Mouse (Mus musculus) bone marrow macrophage, adult 2 months (primary cell): ENCODE measurements at regions not wholly inside any gene's neighbourhood (a gene's known extent, or its start where the extent isn't known, plus 50 kb on each side); places are given as distances from the start of the nearest gene placed in this dataset.
A peak's percentile ranks its signal among the peaks of the same experiment; 100 is the strongest.

Experiments
- H3K27ac ChIP-seq: 2 replicates; pipeline ENCODE4 v1.5.1; 2012; ENCODE audit warnings: low read depth, low read length; ENCODE audit not compliant: insufficient read depth
- H3K4me1 ChIP-seq: 2 replicates; pipeline ENCODE4 v1.6.1; 2012; ENCODE audit warnings: low read length; ENCODE audit not compliant: control insufficient read depth, insufficient read depth
- H3K4me3 ChIP-seq: 2 replicates; pipeline ENCODE4 v1.5.1; 2012; ENCODE audit warnings: mild to moderate bottlenecking, low read length, moderate library complexity; ENCODE audit not compliant: insufficient read depth
- CTCF ChIP-seq: IDR thresholded peaks from 2 replicates; pipeline ENCODE4 v1.5.1; 2012; ENCODE audit warnings: low read depth, mild to moderate bottlenecking, low read length, moderate library complexity
- POLR2A ChIP-seq: IDR thresholded peaks from 2 replicates; pipeline ENCODE4 v1.6.1; 2012; ENCODE audit warnings: mild to moderate bottlenecking, low read depth, low read length, borderline replicate concordance

DNA sequence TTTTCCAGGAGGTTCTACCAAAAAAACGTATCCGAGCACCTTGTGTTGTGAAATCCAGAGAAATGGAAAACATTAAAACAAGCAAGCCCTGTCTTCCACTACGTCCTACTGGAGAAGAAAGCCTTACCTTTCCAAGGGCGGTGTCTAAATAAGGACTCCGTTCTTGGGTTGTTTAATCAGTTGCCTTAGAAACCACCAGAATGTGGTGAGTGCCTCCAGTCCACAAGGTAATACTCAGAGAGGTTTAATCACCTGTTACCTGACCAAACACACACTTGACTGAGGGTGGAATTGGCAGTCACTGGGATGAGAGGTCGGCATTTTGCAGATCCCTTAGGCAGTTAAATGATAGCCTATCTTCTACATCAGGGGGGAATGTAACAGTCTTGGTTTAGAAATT lies 209.6 kb upstream of the Atp2b1 start:
- H3K4me3 ChIP-seq = no peak overlapping the region
- no peak for TF ChIP-seq CTCF
- no peak for TF ChIP-seq POLR2A
- H3K27ac ChIP-seq = no peak overlapping the region
- H3K4me1 ChIP-seq = no peaks in the 10 kb centered on the region

DNA sequence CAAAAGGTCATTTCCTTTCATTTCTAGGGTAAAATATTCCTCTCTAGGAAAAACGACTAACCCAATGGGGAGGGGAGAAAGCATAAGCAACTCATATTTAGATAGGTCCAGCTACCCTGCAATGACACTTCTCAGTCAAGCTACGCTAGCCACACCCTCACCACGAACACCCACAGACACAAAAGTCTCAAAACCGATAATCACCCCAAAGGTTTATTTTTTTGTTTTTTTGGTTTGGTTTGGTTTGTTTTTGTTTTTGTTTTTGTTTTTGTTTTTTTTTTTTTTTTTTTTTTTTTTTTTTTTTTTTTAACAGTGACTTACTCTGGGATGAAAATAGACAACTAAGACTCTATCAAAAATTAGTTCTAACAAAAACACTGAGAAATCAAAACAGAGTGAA lies 196.3 kb upstream of the Atp2b1 start:
- Histone ChIP-seq H3K4me3 (no peak overlapping the region), H3K4me1 (0 out of 2 replicates have a peak, but pooled peaks cover 2% of the 10 kb centered on the region), H3K27ac (no peak overlapping the region)
- TF ChIP-seq CTCF = no peak
- TF ChIP-seq POLR2A = no peak

GRCm38 (mm10) chr10:98718706-98719105 lies 195.5 kb upstream of the Atp2b1 start:
- Histone ChIP-seq H3K4me3 (no peak overlapping the region), H3K4me1 (0 out of 2 replicates have a peak, but pooled peaks cover 2% of the 10 kb centered on the region), H3K27ac (no peak overlapping the region)
- TF ChIP-seq CTCF (no peak), POLR2A (no peak)

GRCm38 (mm10) chr10:98720256-98721005 lies 193.8 kb upstream of the Atp2b1 start:
- H3K27ac ChIP-seq = no peak overlapping the region
- H3K4me3 ChIP-seq = no peak overlapping the region
- peaks cover 5% of the 10 kb centered on the region for H3K4me1 ChIP-seq
- TF ChIP-seq POLR2A = no peak
- TF ChIP-seq CTCF = no peak

GRCm38 (mm10) chr10:98725110-98725509 lies 189.1 kb upstream of the Atp2b1 start:
- Histone ChIP-seq H3K27ac (no peak overlapping the region), H3K4me3 (no peak overlapping the region), H3K4me1 (peaks cover 7% of the 10 kb centered on the region)
- TF ChIP-seq CTCF (no peak), POLR2A (no peak)

- Histone ChIP-seq H3K4me3 (no peak overlapping the region), H3K27ac (no peak overlapping the region), H3K4me1 (peaks cover 7% of the 10 kb centered on the region)
- TF ChIP-seq CTCF (no peak), POLR2A (no peak)
Observed at GRCm38 (mm10) chr10:98727130-98727529, 187.1 kb upstream of the Atp2b1 start.

DNA sequence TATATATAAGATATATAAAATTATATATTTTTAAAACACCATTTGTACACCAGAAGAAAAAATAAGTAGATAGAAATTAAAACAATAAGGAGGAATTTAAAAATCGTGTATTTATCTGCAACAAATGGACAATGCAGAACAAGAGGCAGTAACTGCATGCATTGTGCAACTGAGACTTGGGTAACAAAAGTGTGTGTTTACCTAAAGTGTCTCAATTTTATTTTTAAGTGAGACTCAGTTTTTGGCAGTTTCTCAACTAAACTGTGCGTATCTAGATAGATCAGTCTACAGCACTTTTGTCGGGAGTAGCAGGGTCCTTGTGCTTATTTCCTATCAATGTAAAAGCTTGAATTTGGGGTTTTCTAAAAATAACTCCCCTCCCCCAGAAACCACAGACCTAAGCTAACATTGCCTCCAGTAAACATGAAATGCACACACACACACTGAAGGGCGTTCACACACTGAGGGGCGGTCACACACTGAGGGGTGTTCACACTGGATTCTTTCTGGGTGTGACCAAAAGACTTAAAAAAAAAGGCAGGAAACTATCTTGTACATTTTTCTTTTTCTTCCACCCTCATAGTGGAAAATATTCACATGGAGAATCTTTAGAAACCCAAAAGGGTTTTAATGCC lies 185.7 kb upstream of the Atp2b1 start:
- TF ChIP-seq CTCF (no peak), POLR2A (no peak)
- Histone ChIP-seq H3K4me1 (peaks cover 7% of the 10 kb centered on the region), H3K27ac (no peak overlapping the region), H3K4me3 (no peak overlapping the region)

- TF ChIP-seq POLR2A (no peak), CTCF (no peak)
- Histone ChIP-seq H3K4me3 (no peak overlapping the region), H3K27ac (no peak overlapping the region), H3K4me1 (no peaks in the 10 kb centered on the region)
Observed at GRCm38 (mm10) chr10:98733950-98734585, 180.1 kb upstream of the Atp2b1 start.

GRCm38 (mm10) chr10:98740507-98741147 lies 173.6 kb upstream of the Atp2b1 start:
- Histone ChIP-seq H3K27ac (no peak overlapping the region), H3K4me3 (no peak overlapping the region), H3K4me1 (peaks cover 37% of the 10 kb centered on the region)
- TF ChIP-seq POLR2A = no peak
- no peak for TF ChIP-seq CTCF

DNA sequence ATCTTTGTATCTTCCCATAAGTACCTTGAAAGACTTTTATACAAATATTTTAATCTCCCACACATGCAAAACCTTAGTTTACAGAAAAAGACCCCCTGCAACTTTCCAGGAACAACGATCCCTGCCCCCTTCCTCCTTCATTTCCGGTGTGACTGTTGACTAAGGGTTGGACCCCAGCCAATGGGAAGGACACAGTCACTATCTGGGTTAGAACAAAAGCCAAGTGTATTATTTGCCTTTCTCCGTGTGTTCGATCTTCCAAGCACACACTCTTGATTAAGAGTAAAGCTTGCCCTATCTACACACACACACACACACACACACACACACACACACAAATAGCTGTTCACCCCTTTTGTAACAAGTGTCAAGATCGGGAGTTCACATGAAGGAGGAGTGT lies 172.8 kb upstream of the Atp2b1 start:
- no peak for TF ChIP-seq CTCF
- TF ChIP-seq POLR2A = no peak
- H3K27ac ChIP-seq = 0 out of 2 replicates have a peak overlapping the region, but pooled peaks have one; percentile 0
- H3K4me1 ChIP-seq = peaks cover 43% of the 10 kb centered on the region
- no peak overlapping the region; the same call in 1 of the 2 replicates for H3K4me3 ChIP-seq
